Mouse (Mus musculus): ENCODE results near the gene Mdga2. TPM values are rescaled to one million over a fixed set of nuclear protein-coding genes. Genes with fewer than 3 reads are reported as not detected.

The Mdga2 gene
- total and polyA plus RNA-seq, 3 experiments, result 0.27 TPM; not detected in 2

GRCm38 (mm10) chr12:67223530-67223929 lies 1.2 kb upstream of the Mdga2 start:
- in situ Hi-C loops (cut with MboI; ENCODE audit: low pct_ligation_motif_present, low pct_unique_long_range_greater_than_20kb, low sequenced_read_pairs), result no loop called here
- Histone ChIP-seq H3K4me1 (ENCODE audit: control insufficient read depth in 1 of 2, insufficient read depth in 2 of 2) (0 out of 4 replicates have a peak, but pooled peaks cover 0 to 3% of the 10 kb centered on the region in 2 experiments), H3K4me2 (ENCODE audit: insufficient read depth, low read depth, poor library complexity, severe bottlenecking) (no peak overlapping the region), H3K9ac (ENCODE audit: insufficient read depth, low read depth) (no peak overlapping the region), H3K4me3 (replicated peaks in 1 of 3; ENCODE audit: low read depth in 2 of 3, low read length in 2 of 3, poor library complexity in 1 of 3) (no peak overlapping the region), H3K27ac (ENCODE audit: insufficient read depth, low read depth) (no peak overlapping the region), H3K36me3 (replicated peaks in 1 of 2; ENCODE audit: control insufficient read depth in 1 of 2, insufficient read depth in 1 of 2, low read length in 1 of 2) (no peaks in the 10 kb centered on the region), H3K9me3 (replicated peaks; ENCODE audit: low read length) (peaks cover 20% of the 10 kb centered on the region), H3K79me2 (replicated peaks; ENCODE audit: control insufficient read depth, extremely low read depth, insufficient read depth, poor library complexity, severe bottlenecking) (no peaks in the 10 kb centered on the region), H3K27me3 (replicated peaks) (no peaks in the 10 kb centered on the region)
- dilution Hi-C loops (cut with MboI; ENCODE audit: extremely low pct_ligation_motif_present, extremely low pct_unique_long_range_greater_than_20kb, low sequenced_read_pairs), result no loop called here
- DNase-seq (ENCODE audit: extremely low read depth), result no peak
- TF ChIP-seq USF2 (conservative IDR thresholded peaks at IDR 0.05; ENCODE audit: low read depth, low read length) (no peak), TCF12 (IDR thresholded peaks at IDR 0.05; ENCODE audit: low read depth, low read length) (no peak), SMC3 (IDR thresholded peaks at IDR 0.05; ENCODE audit: low read depth, low read length) (no peak), POLR2A (IDR thresholded peaks at IDR 0.05; ENCODE audit: low read depth, low read length) (no peak), MXI1 (IDR thresholded peaks at IDR 0.05; ENCODE audit: low read depth, low read length) (no peak), ZC3H11A (IDR thresholded peaks at IDR 0.05; ENCODE audit: low read depth, low read length) (no peak), ZNF384 (IDR thresholded peaks at IDR 0.05; ENCODE audit: low read depth, low read length) (no peak), UBTF (IDR thresholded peaks at IDR 0.05; ENCODE audit: low read depth, low read length) (no peak), EP300 (IDR thresholded peaks at IDR 0.05; ENCODE audit: low read length) (no peak), JUN (IDR thresholded peaks at IDR 0.05; ENCODE audit: insufficient read depth, low read depth, low read length) (no peak), MAZ (IDR thresholded peaks at IDR 0.05; ENCODE audit: low read depth, low read length) (no peak), CTCF (conservative IDR thresholded peaks at IDR 0.05 in 1 of 2, IDR thresholded peaks at IDR 0.05 in 1 of 2; ENCODE audit: low read depth in 2 of 2, low read length in 2 of 2) (no peak), IRF4 (IDR thresholded peaks at IDR 0.05; ENCODE audit: low read depth, low read length) (no peak), USF1 (IDR thresholded peaks at IDR 0.05; ENCODE audit: low read depth, low read length) (no peak), NELFE (IDR thresholded peaks at IDR 0.05; ENCODE audit: low read depth, low read length) (no peak), NRF1 (IDR thresholded peaks at IDR 0.05; ENCODE audit: low read depth, low read length) (no peak), CHD1 (IDR thresholded peaks at IDR 0.05; ENCODE audit: low read depth, low read length) (no peak)

- no peak overlapping the region for H3K4me2 ChIP-seq (ENCODE audit: insufficient read depth, low read depth, poor library complexity, severe bottlenecking)
- H3K36me3 ChIP-seq (replicated peaks in 1 of 2; ENCODE audit: control insufficient read depth in 1 of 2, insufficient read depth in 1 of 2, low read length in 1 of 2), result no peaks in the 10 kb centered on the region
- no peak overlapping the region for H3K4me3 ChIP-seq (replicated peaks in 1 of 3; ENCODE audit: low read depth in 2 of 3, low read length in 2 of 3, poor library complexity in 1 of 3)
- no peak overlapping the region for H3K27ac ChIP-seq (ENCODE audit: insufficient read depth, low read depth)
- DNase-seq (ENCODE audit: extremely low read depth), result no peak
- dilution Hi-C loops (cut with MboI; ENCODE audit: extremely low pct_ligation_motif_present, extremely low pct_unique_long_range_greater_than_20kb, low sequenced_read_pairs) (no loop called here), in situ Hi-C loops (cut with MboI; ENCODE audit: low pct_ligation_motif_present, low pct_unique_long_range_greater_than_20kb, low sequenced_read_pairs) (no loop called here)
- 0 out of 4 replicates have a peak, but pooled peaks cover 0 to 3% of the 10 kb centered on the region in 2 experiments for H3K4me1 ChIP-seq (ENCODE audit: control insufficient read depth in 1 of 2, insufficient read depth in 2 of 2)
- TF ChIP-seq NRF1 (IDR thresholded peaks at IDR 0.05; ENCODE audit: low read depth, low read length) (no peak), ELF1 (IDR thresholded peaks at IDR 0.05; ENCODE audit: low read depth, low read length) (no peak), TBP (conservative IDR thresholded peaks at IDR 0.05; ENCODE audit: low read depth, low read length) (no peak), RAD21 (IDR thresholded peaks at IDR 0.05; ENCODE audit: low read depth, low read length) (no peak), IRF4 (IDR thresholded peaks at IDR 0.05; ENCODE audit: low read depth, low read length) (no peak), KAT2A (IDR thresholded peaks at IDR 0.05; ENCODE audit: insufficient replicate concordance, low read length) (no peak), CTCF (conservative IDR thresholded peaks at IDR 0.05 in 1 of 2, IDR thresholded peaks at IDR 0.05 in 1 of 2; ENCODE audit: low read depth in 2 of 2, low read length in 2 of 2) (no peak), NELFE (IDR thresholded peaks at IDR 0.05; ENCODE audit: low read depth, low read length) (no peak), MAZ (IDR thresholded peaks at IDR 0.05; ENCODE audit: low read depth, low read length) (no peak), USF1 (IDR thresholded peaks at IDR 0.05; ENCODE audit: low read depth, low read length) (no peak), ZNF384 (IDR thresholded peaks at IDR 0.05; ENCODE audit: low read depth, low read length) (no peak)
- no peaks in the 10 kb centered on the region for H3K27me3 ChIP-seq (replicated peaks)
- H3K79me2 ChIP-seq (replicated peaks; ENCODE audit: control insufficient read depth, extremely low read depth, insufficient read depth, poor library complexity, severe bottlenecking), result no peaks in the 10 kb centered on the region
- H3K9me3 ChIP-seq (replicated peaks; ENCODE audit: low read length), result peaks cover 20% of the 10 kb centered on the region
- H3K9ac ChIP-seq (ENCODE audit: insufficient read depth, low read depth), result no peak overlapping the region
Observed at GRCm38 (mm10) chr12:67221329-67222220, 774 bp downstream of the Mdga2 start.
